Mouse (Mus musculus) macrophage (primary cell): ENCODE data around the gene Tgm5. TPM values are rescaled to one million over a fixed set of nuclear protein-coding genes. Genes with fewer than 3 reads are reported as not detected.
"Not testable (repeated sequence)": the region's sequence is repeated elsewhere in the genome, so short reads cannot be mapped to it uniquely, and the experiment has no call there.

Experiments
- H3K27ac ChIP-seq: fragments of 350-480 bp; formaldehyde crosslinking; 2 replicates; pipeline ENCODE4 v1.9.0; 2021
- H3K36me3 ChIP-seq: fragments of 350-480 bp; formaldehyde crosslinking; 2 replicates; pipeline ENCODE4 v1.9.0; 2021; ENCODE audit errors: inconsistent target
- H3K4me3 ChIP-seq: fragments of 350-480 bp; formaldehyde crosslinking; 2 replicates; pipeline ENCODE4 v1.9.0; 2021; ENCODE audit errors: inconsistent target
- H3K79me2 ChIP-seq: fragments of 350-480 bp; formaldehyde crosslinking; 2 replicates; pipeline ENCODE4 v1.9.0; 2021; ENCODE audit errors: inconsistent target
- WGBS: methylation state at CpG from one replicate; pipeline ENCODE4 v1.1.7; 2026; ENCODE audit warnings: inconsistent platforms; ENCODE audit not compliant: missing documents; 5-methylcytosine and 5-hydroxymethylcytosine counted together
- polyA plus RNA-seq: library from polyadenylated mRNA; stranded (reverse); fragments of 250-400 nt; gene quantifications from 3 replicates; pipeline ENCODE4 v1.2.4, GENCODE M21; 2018; ENCODE audit warnings: inconsistent platforms

Gene Tgm5
- polyA plus RNA-seq, 1 experiment from 2014 or later, result not detected

GRCm38 (mm10) chr2:121069506-121069905, 16.1 kb downstream of the Tgm5 start:
- Histone ChIP-seq H3K4me3 (no peak overlapping the region), H3K36me3 (no peaks in the 10 kb centered on the region), H3K79me2 (no peaks in the 10 kb centered on the region), H3K27ac (no peak overlapping the region)
- 94% methylated on average over 6 of the region's 6 CpGs for WGBS

GRCm38 (mm10) chr2:121067116-121067515, 18.5 kb downstream of the Tgm5 start:
- no peak overlapping the region for H3K4me3 ChIP-seq

GRCm38 (mm10) chr2:121061315-121061714, 24.3 kb downstream of the Tgm5 start:
- Histone ChIP-seq H3K4me3 (no peak overlapping the region), H3K79me2 (no peaks in the 10 kb centered on the region), H3K36me3 (no peaks in the 10 kb centered on the region), H3K27ac (no peak overlapping the region)
- WGBS, result 94% methylated on average over 2 of the region's 2 CpGs

More at GRCm38 (mm10) chr2:121067116-121067515, 18.5 kb downstream of the Tgm5 start:
- WGBS, result 79% methylated on average over 4 of the region's 4 CpGs
- no peaks in the 10 kb centered on the region for H3K79me2 ChIP-seq
- H3K36me3 ChIP-seq, result no peaks in the 10 kb centered on the region
- no peak overlapping the region for H3K27ac ChIP-seq

- H3K79me2 ChIP-seq, result no peaks in the 10 kb centered on the region
- WGBS, result 82% methylated on average over 6 of the region's 6 CpGs
- no peak overlapping the region for H3K4me3 ChIP-seq
- H3K27ac ChIP-seq, result no peak overlapping the region
- no peaks in the 10 kb centered on the region for H3K36me3 ChIP-seq
Observed at GRCm38 (mm10) chr2:121057997-121058396, 27.6 kb downstream of the Tgm5 start.

- Histone ChIP-seq H3K79me2 (no peaks in the 10 kb centered on the region), H3K36me3 (no peaks in the 10 kb centered on the region), H3K27ac (no peak overlapping the region), H3K4me3 (no peak overlapping the region)
- WGBS, result 88% methylated on average over 6 of the region's 6 CpGs
Observed at GRCm38 (mm10) chr2:121055915-121056314, 29.7 kb downstream of the Tgm5 start.

- 73% methylated on average over 2 of the region's 2 CpGs for WGBS
- Histone ChIP-seq H3K79me2 (no peaks in the 10 kb centered on the region), H3K27ac (no peak overlapping the region), H3K36me3 (no peaks in the 10 kb centered on the region), H3K4me3 (no peak overlapping the region)
Observed at GRCm38 (mm10) chr2:121054060-121054459, 31.6 kb downstream of the Tgm5 start.

GRCm38 (mm10) chr2:121052176-121052575, 33.5 kb downstream of the Tgm5 start:
- WGBS, result 100% methylated on average over 4 of the region's 5 CpGs
- Histone ChIP-seq H3K36me3 (no peaks in the 10 kb centered on the region), H3K4me3 (no peak overlapping the region), H3K27ac (no peak overlapping the region), H3K79me2 (no peaks in the 10 kb centered on the region)

GRCm38 (mm10) chr2:121045653-121046052, 40.0 kb downstream of the Tgm5 start:
- Histone ChIP-seq H3K27ac (no peak overlapping the region), H3K36me3 (no peaks in the 10 kb centered on the region), H3K4me3 (no peak overlapping the region), H3K79me2 (no peaks in the 10 kb centered on the region)
- WGBS, result 91% methylated on average over 4 of the region's 4 CpGs

- H3K4me3 ChIP-seq, result no peak overlapping the region
- no peak overlapping the region for H3K27ac ChIP-seq
- WGBS, result 30% methylated on average over 5 of the region's 5 CpGs
- H3K36me3 ChIP-seq, result no peaks in the 10 kb centered on the region
- H3K79me2 ChIP-seq, result no peaks in the 10 kb centered on the region
Observed at GRCm38 (mm10) chr2:121041098-121041497, 44.5 kb downstream of the Tgm5 start.

- H3K79me2 ChIP-seq, result no peaks in the 10 kb centered on the region
- no peak overlapping the region for H3K4me3 ChIP-seq
- no peak overlapping the region for H3K27ac ChIP-seq
- 100% methylated on average over 1 of the region's 1 CpGs for WGBS
- no peaks in the 10 kb centered on the region for H3K36me3 ChIP-seq
Observed at GRCm38 (mm10) chr2:121039382-121039781, 46.3 kb downstream of the Tgm5 start.

DNA sequence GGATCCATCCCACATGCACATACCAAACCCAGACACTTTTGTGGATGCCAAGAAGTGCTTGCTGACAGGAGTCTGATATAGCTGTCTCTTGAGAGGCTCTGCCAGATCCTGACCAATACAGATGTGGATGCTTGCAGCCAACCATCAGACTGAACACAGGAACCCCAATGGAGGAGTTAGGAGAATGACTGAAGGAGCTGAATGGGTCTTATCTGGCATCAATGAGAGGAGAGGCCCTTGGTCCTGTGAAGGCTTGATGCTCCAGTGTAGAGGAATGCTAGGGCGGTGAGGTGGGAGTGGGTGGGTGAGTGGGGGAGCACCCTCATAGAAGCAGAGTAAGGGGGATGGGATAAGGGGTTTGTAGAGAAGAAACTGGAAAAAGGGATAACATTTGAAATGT, 46.8 kb downstream of the Tgm5 start:
- not testable (repeated sequence) for H3K36me3 ChIP-seq, H3K4me3 ChIP-seq, H3K79me2 ChIP-seq, H3K27ac ChIP-seq
- WGBS, result 100% methylated on average over 1 of the region's 1 CpGs

GRCm38 (mm10) chr2:121036733-121037341, 48.8 kb downstream of the Tgm5 start, which contains the start of gene Epb42:
Gene Epb42 (minus strand): TSS chr2:121037072.
- no peaks in the 10 kb centered on the region for H3K79me2 ChIP-seq
- H3K4me3 ChIP-seq, result no peak within 1 kb of the TSS
- 50% methylated on average over 5 of the region's 5 CpGs for WGBS
- no peaks in the 10 kb centered on the region for H3K36me3 ChIP-seq
- no peak within 1 kb of the TSS for H3K27ac ChIP-seq

DNA sequence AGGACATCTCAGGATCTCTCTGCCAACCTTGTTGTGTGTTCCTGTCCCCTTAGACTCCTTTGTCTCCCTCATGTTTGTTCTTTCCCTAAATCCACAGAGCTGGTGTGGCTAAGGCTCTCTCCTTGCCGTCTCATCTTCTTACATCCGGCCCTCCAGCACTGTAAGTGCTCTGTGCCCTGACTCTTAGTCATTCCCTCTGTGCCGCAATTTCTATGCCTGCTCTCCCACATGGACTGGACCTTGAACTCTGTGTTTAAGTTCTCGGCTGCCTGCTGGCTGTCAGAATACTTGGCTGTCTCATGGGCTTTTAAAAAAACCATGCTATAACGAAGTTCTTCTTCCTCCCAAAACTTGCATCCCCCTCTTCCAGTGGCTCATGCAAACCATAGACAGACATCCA, 62.7 kb downstream of the Tgm5 start:
- WGBS, result 79% methylated on average over 5 of the region's 5 CpGs
- H3K79me2 ChIP-seq, result no peaks in the 10 kb centered on the region
- H3K27ac ChIP-seq, result no peak overlapping the region
- peaks cover 1% of the 10 kb centered on the region; the same call in 1 of the 2 replicates for H3K36me3 ChIP-seq
- H3K4me3 ChIP-seq, result no peak overlapping the region

DNA sequence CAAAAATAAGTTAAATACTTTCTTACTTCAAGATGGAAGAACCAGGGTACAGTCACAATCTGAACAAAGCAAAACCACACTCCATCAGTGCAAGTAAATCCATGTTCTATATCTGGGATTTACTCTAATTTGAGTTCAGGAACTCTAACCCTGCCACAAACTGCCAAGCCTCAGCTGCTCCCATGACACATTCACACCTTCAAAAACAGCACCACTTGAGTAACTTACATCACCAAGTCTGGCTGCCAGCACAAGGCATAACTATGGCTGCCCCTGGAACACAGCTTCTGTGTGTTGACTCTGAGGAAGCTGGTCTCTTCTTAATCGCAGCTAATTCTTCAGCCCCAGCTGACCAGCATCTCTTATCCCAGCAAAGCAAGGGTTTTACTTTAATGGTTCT, 68.5 kb downstream of the Tgm5 start:
- H3K27ac ChIP-seq, result no peak overlapping the region
- WGBS, result 100% methylated on average over 1 of the region's 1 CpGs
- H3K36me3 ChIP-seq, result peaks cover 48% of the 10 kb centered on the region
- H3K79me2 ChIP-seq, result no peaks in the 10 kb centered on the region
- no peak overlapping the region for H3K4me3 ChIP-seq

- H3K4me3 ChIP-seq, result no peak overlapping the region
Observed at GRCm38 (mm10) chr2:121016226-121016625, 69.4 kb downstream of the Tgm5 start.

DNA sequence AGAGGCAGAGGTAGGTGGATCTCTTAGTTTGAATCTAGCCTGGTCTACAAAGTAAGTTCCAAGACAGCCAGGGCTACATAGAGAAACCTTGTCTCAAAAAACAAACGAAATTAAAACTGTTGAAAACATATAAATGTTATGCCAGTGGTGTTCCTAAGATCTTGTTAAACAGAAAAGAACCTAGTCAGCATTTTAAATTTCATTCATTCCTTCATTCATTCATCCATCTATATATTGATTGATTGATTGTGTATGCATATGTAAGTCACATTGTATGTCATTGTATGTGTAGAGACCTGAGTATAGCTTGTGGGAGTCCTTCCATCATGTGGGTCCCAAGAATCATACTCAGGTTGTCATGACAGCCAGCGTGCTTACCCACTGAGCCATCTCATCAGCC, 70.1 kb downstream of the Tgm5 start:
- peaks cover 59% of the 10 kb centered on the region for H3K36me3 ChIP-seq
- H3K27ac ChIP-seq, result no peak overlapping the region
- no peak overlapping the region for H3K4me3 ChIP-seq
- no peaks in the 10 kb centered on the region for H3K79me2 ChIP-seq
- 91% methylated on average over 2 of the region's 2 CpGs for WGBS

More at GRCm38 (mm10) chr2:121016226-121016625, 69.4 kb downstream of the Tgm5 start:
- Histone ChIP-seq H3K79me2 (no peaks in the 10 kb centered on the region), H3K36me3 (peaks cover 58% of the 10 kb centered on the region), H3K27ac (no peak overlapping the region)
- WGBS, result 96% methylated on average over 9 of the region's 9 CpGs
